Mouse (Mus musculus) T-helper 17 cell (primary cell): Measurements from ENCODE around the gene Pip5k1b.

Experiments used
- in situ Hi-C, 2 experiments: fragments of 300-600 bp; cut with MboI, MseI; formaldehyde crosslinking; loops; 1 replicate in 1 of 2; 2 replicates in 1 of 2; pipeline ENCODE4 v1.15.1; 2025; ENCODE audit warnings: high pct_unique_total_duplicates in 2 of 2

Pip5k1b gene

DNA sequence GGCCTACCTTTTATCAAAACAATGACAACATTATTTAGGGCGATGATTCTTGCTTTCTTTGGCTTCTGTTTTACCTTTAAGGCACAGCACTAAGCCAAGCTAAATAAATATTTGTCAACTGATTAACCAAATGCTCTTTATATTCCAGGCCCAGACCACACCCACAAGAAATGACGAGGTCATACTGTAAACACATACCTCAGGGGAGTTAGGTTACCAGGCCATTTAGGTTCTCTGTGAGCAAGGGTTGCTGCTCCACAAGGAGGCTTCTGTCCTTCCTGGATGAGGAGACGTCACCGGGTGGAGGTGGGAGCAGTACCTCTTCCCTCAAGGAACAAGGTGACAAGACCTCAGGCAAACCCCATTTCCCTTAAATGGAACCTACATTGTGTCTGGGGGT lies 128.4 kb downstream of the Pip5k1b start:
- in situ Hi-C loops = no loop called here

DNA sequence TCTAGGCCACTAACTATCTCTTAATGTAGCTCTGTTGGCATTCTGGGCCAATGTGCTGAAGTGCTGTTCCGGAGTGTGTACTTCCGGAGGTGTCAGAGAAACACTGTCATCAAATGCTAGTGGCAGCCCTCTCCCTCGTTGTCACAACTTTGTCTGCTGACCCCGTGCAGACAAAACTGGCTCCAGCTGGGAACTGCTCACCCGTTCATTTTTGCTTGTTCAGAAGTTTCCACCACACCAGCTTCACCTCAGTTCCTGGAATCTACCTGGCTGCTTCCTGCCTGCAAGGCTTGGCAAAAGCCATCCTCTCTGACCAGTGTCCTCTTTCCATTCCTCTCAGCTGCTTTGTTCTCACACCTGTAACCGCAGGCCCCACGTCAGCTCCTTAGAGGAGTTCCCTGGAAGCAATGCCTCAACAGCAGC lies 128.9 kb downstream of the Pip5k1b start:
- in situ Hi-C loops = no loop called here

DNA sequence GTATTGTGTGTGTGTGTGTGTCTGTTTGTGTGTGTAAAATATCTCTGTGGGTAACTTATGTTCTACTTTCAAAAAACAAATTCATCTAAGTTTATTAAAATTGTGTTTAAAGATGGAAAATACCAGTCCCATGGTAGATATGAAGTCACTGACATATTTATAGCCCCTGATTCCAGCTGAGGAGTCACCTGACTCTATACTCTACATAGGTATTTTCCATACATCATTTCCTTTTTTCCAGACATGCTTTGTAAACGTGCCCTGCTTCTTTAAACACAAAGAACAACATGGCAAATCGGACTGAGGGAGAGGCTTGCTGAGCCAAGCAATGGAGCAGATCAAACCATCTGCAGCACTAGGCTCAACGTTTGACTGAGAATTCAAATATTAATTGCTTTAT lies 137.6 kb downstream of the Pip5k1b start:
- in situ Hi-C loops = no loop called here

- in situ Hi-C loops = no loop called here
Measured at GRCm38 (mm10) chr19:24417659-24418004, 138.0 kb downstream of the Pip5k1b start.

GRCm38 (mm10) chr19:24416975-24417658 lies 138.6 kb downstream of the Pip5k1b start:
- in situ Hi-C loops = no loop called here

DNA sequence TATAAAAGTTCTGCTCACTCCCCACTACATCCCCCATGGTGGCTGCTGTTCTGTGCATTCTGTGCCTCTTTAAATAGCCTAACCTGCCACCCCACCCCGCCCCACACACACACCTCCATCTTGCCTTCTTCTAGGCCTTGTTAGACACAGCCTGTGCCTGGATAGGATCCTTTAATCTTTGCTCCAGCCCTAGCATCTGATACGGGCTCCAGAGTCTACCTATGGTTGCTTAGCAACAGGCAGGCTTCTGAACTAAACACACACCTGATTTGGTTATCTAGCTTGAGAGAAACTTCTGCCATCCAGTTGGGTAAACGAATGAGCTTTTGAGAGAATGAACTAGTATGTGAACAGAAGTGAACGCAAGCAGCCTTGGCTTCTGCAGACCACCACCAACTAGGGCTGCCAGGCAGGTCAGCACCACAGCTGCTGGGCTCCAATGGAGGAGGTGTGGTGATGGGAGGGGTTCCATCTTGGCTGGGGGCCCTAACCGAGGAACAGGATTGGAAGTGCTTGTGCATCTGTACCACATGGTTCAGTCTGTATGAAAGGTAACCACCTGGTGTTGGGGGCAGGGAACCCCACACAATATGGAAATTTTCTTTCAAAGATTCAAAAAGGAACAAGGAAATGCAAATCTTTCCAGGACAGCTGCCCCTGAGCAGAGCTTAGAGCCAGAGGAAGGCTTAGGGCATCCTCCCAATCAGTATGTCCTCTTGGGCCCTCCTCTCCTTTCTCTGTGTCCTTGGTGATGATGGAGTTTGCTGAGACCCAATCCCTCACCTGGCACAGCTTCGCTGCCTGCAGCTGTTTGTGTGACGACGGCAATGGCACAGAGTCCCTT lies 139.7 kb downstream of the Pip5k1b start:
- in situ Hi-C loops = no loop called here

GRCm38 (mm10) chr19:24408863-24409564 lies 146.7 kb downstream of the Pip5k1b start:
- in situ Hi-C loops = no loop called here

- in situ Hi-C loops = no loop called here
Measured at GRCm38 (mm10) chr19:24404716-24405115, 151.0 kb downstream of the Pip5k1b start.

GRCm38 (mm10) chr19:24403245-24403644 lies 152.4 kb downstream of the Pip5k1b start:
- in situ Hi-C loops = no loop called here

- in situ Hi-C loops = no loop called here
Measured at GRCm38 (mm10) chr19:24393920-24394319, 161.8 kb downstream of the Pip5k1b start.

- in situ Hi-C loops = no loop called here
Measured at GRCm38 (mm10) chr19:24391519-24392251, 164.0 kb downstream of the Pip5k1b start.

DNA sequence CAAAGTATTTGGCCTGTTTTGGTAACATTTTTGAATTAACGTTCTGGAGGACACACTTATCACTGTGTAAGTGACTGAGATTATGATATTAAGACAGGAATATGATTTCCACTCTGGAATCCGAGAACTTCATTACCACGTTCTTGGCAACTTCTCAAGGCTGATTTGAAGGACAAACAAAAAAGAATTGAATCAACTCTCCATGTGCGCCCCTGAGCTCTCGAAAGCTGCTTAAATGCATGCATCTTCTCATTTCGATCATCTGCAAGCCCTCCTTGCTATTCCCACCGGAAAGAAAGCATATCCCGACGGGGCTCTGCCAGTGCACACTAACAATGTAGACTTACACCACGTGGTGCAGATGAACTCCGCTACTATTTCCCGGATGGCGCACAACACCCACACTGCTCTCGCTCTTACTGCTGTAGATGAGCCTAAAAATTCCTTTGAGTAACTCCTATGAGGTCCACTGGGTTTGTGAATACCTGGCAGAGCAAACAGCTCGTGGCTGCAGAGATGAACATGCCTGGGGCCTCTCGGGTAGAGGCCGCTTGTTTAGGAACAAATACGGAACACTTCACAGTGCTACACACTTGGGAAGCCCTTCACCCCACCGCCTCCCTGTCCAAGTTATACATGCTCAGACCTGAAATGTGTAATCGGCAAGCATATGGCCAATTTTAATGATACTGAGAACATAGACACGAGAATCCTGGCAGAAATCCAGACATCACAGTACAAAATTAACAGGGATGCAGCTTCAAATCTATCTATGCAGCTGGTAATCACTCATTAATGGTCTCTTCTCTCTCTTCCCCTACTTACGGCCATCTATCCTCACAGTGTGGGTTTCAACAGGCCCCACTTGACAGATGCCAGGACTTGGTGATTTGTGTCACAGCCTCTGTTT lies 168.5 kb downstream of the Pip5k1b start:
- in situ Hi-C loops = no loop called here

DNA sequence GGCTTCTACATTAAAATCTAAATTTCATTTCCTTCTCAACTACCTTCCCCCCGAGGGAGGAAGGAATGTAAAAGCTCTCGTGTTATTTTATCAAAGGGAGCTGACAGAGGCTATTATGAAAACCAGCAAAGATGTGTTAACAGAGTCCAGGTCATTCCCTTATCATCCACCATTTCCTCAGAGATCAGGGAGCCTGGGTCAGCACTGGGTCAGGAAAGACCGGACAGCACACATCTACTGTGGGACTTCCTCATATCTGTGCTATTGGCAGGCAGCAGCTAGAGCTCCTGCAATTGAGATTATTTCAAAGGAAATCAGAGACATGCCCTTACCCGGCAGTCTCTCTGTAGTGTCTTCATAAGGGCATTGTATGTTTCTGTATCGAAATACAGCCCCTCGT lies 177.2 kb downstream of the Pip5k1b start:
- in situ Hi-C loops = no loop called here

DNA sequence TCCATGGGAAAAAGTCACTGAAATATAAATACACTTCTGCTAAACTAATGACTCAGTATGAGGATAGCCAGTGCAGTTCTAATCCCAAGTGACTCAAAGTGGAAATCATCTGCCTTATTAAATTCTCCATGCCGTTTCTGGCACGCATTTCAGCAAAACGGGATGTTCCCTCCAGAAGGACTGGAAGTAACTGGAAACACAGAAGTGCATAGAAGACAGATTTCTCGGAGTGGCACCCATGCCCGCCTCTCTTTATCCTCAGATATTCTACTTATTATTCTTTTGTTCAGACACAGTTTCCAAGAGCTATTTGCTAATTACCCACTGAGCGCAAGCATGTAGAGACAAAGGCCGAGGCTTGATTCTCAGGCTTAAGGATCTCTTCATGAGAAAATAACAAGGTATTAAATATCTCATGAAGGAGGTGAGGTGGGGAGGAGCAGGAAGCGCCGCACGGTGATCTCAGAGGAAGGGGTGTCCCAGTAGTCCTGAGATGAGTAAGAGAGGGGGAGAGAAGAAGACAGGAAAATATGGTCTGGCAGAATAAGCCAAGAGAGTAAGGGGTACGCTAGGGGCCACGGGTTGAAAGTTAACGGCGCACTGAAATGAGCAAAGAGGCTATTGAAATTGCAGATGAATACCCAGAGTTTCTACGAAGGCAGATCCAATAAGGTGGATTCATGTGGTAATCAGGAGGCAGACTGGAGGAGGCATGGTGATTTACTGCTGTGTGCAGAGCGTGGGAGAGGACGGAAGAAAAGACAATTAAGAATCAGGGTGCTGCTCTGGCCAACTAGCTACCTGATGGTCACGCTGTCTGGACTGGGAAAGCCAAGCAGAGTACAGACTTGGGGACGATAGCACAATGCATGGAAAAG lies 183.7 kb downstream of the Pip5k1b start:
- in situ Hi-C loops = no loop called here

- in situ Hi-C loops = no loop called here
Measured at GRCm38 (mm10) chr19:24368419-24368818, 187.3 kb downstream of the Pip5k1b start.

DNA sequence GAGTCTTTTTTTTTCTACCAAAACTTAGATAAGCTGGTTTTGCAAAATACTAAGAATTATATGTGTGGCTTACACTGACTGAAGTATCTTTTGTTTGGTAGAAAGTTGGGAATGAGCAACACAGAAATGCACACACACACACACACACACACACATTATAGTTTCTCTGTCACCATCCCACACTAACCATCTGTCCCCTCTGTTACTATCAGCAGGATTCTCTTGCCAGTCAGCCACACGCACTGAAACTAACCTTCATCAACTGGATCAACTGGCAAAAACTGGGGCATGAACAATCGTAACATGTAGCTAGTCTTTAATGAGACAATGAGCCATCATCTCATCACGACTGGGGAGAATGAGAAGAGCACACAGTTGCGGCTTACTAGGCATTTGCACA lies 187.9 kb downstream of the Pip5k1b start:
- in situ Hi-C loops = no loop called here

DNA sequence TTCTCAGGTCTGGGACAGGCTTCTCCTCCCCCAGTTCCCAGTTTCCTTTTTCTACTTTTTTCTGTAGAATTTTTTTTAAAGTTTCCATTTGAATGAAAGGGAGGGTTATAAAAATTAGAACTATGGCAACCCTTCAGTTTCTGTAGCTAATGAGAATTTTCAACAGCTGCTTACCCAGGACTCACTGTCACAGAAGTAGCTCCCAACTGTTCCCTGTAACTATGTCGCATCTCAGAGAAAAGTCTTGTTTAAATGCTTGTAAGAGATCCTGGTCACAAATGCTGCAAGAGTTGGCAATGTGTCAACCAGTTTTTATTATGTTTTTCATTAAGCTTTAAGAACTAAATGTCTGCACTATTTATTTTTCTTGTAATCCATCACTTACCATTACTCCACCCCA lies 188.9 kb downstream of the Pip5k1b start:
- in situ Hi-C loops = no loop called here

DNA sequence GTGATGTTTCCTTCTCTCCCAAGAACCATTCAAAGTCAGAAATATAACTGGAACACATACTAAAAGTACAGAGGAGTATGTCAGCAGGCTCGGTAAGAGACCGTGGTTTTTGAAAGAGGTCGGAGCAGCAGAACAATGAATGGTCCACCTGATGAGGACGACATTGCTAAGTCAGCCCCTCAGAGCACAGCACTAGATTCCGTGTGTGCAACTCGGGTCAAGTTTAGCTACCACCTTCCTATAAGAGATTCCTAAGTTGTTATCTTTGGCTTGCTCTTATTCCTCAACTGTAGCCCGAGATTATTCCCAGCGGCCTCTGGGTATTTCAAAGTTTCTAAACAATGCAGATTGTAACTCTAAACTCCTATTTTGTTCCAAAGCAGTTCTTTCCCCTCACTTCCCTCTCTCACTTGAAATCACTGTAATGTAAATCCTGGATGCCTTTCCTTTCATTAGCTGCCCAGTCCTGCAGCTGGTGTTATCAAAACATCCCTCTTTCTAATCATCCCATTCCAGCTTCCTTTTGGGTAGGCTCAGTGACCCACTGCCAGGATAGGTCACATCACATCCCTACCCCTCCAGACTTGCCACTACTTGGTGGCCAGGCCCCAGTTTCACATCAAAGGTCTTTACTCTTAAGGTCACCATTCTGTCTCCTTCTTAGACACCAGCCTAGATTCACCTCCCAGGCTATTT lies 192.9 kb downstream of the Pip5k1b start:
- in situ Hi-C loops = loop anchor here in 1 of 2 experiments (5.0 kb wide), 1 partner anchor 840 kb away; no protein-coding TSS in a partner anchor

DNA sequence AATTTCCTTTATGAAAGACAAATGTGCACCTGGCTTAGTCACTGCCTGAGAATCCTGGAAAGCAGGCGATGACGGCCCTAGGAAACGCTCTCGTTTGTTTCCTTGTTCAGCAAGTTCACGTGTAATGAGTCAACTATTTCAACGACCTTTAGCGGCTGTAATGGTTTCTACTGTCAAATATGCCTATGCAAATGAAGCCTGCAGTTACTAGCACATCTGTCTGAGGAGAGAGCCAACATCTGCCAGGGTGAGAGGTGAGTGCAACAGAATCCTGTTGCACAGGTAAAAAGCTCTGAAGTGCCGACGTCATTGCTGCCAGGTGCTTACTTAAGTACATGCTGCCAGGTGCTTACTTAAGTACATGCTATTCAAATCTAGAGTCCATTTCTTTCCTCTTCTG lies 196.4 kb downstream of the Pip5k1b start:
- in situ Hi-C loops = no loop called here
